Mouse (Mus musculus) hindlimb bud, embryonic 11.5 days (tissue): ENCODE results near the gene Gfy.

ENCODE experiments used
- DNase-seq: peaks from one replicate; pipeline ENCODE4 v3.0.0-alpha.2; 2012; ENCODE audit warnings: low read depth, low spot score; ENCODE audit errors: extremely low spot score

Gfy gene

DNA sequence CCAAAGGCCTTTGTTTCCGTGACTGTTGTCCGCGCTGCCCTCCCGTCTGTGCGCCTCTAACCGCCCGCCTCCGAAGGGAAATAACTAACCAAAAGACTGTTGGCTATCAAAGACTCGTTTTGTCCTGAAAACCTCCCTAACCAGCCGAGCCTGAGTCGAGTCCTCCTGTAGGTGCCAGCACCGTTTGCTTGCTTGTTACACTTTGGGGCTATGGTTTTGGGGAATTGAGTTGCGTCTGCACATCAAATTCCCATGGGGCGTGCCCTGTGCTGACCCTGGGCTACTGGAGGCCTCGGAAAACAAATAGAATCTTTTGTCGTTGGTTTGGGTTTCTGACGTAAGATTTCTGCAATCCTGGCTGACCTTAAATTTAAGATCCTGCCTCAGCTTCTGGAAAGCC is 50.1 kb downstream of the Gfy start:
- DNase-seq = no peak

- peak; percentile 98 for DNase-seq
These were observed 50.6 kb downstream of the Gfy start, which contains the start of gene Rpl13a for GRCm38 (mm10) chr7:45128624-45129246. Gene Rpl13a (minus strand): TSS chr7:45128761.

DNA sequence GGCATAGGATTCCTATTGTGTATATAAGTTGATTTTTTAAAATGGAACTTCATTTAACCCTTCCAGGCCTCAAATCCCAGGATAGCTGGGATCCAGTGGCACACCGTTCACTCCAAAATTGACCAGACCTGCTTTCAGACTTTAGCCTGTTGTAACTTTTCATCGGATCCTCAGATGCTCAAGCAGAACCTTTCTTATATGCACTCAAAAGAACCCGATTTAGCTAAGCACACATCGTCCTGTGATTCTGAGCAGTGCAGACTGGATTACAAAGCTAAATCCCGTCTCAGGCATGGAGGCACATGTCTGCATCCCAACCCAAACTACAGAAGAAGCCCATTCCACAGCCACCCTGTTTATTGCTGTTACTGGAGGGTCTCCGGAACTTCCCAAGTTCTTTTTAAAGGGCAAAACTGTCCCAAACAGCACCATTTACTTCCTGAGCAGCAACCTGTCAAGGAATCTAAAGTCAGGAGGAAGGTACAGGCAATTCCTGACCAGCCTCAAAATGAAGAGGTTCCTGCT is 51.6 kb downstream of the Gfy start:
- DNase-seq = no peak

- DNase-seq = no peak
These were observed 52.3 kb downstream of the Gfy start for GRCm38 (mm10) chr7:45126844-45127699.
